Mouse (Mus musculus) kidney, embryonic 15.5 days (tissue): Measurements from ENCODE around the gene Prss2. TPM values are rescaled to one million over a fixed set of nuclear protein-coding genes. Genes with fewer than 3 reads are reported as not detected.
"Not testable (repeated sequence)": the region's sequence is repeated elsewhere in the genome, so short reads cannot be mapped to it uniquely, and the experiment has no call there.

ENCODE experiments used
- ATAC-seq: fragments of 200-750 bp; cut with Nextera tagmentation; replicated peaks from 2 replicates; pipeline ENCODE4 v1.8.0; 2017; ENCODE audit warnings: moderate TSS enrichment; ENCODE audit not compliant: low FRiP score
- H3K27ac ChIP-seq: fragments of 300-500 bp; sonication (generic); 2 replicates; pipeline ENCODE4 v1.5.1; 2015; ENCODE audit warnings: mild to moderate bottlenecking, inconsistent platforms
- H3K27me3 ChIP-seq: fragments of 300-500 bp; sonication (generic); 2 replicates; pipeline ENCODE4 v1.6.1; 2015; ENCODE audit warnings: inconsistent platforms
- H3K36me3 ChIP-seq: fragments of 300-500 bp; sonication (generic); 2 replicates; pipeline ENCODE4 v1.6.1; 2015; ENCODE audit warnings: inconsistent platforms
- H3K4me1 ChIP-seq: fragments of 300-500 bp; sonication (generic); 2 replicates; pipeline ENCODE4 v1.6.1; 2015; ENCODE audit warnings: inconsistent platforms
- H3K4me2 ChIP-seq: fragments of 300-500 bp; sonication (generic); 2 replicates; pipeline ENCODE4 v1.6.1; 2015; ENCODE audit warnings: moderate library complexity, mild to moderate bottlenecking, inconsistent platforms
- H3K4me3 ChIP-seq: fragments of 300-500 bp; sonication (generic); replicated peaks from 2 replicates; pipeline ENCODE4 v1.5.1; 2015; ENCODE audit warnings: mild to moderate bottlenecking, inconsistent platforms
- H3K9ac ChIP-seq: fragments of 300-500 bp; sonication (generic); 2 replicates; pipeline ENCODE4 v1.6.1; 2015; ENCODE audit warnings: mild to moderate bottlenecking, inconsistent platforms
- H3K9me3 ChIP-seq: fragments of 300-500 bp; sonication (generic); replicated peaks from 2 replicates; pipeline ENCODE4 v1.6.1; 2016; ENCODE audit warnings: inconsistent platforms
- WGBS: fragments of 180-500 bp; shearing (Covaris S2); methylation state at CpG from one replicate; pipeline ENCODE4 v1.1.7; 2015; ENCODE audit warnings: mixed read lengths; 5-methylcytosine and 5-hydroxymethylcytosine counted together
- polyA plus RNA-seq: library from polyadenylated mRNA; unstranded; fragments of >200 nt; fragmentation: Nextera tagmentation; extraction: Ambion mirVana; gene quantifications from 2 replicates; pipeline ENCODE4 v1.2.1, GENCODE M21; 2015

The Prss2 gene
- polyA plus RNA-seq = not detected in 2 replicates

- no peak within 1 kb of the TSS for H3K4me3 ChIP-seq
- no peak within 1 kb of the TSS for H3K4me2 ChIP-seq
- H3K36me3 ChIP-seq = no peaks in the 10 kb centered on the region
- no peak for ATAC-seq
- H3K27ac ChIP-seq = no peak within 1 kb of the TSS
- no peaks in the 10 kb centered on the region for H3K9me3 ChIP-seq
- H3K27me3 ChIP-seq = no peaks in the 10 kb centered on the region
- no peak within 1 kb of the TSS for H3K9ac ChIP-seq
- H3K4me1 ChIP-seq = no peaks in the 10 kb centered on the region
- WGBS = 94% methylated on average over 1 of the region's 1 CpGs
Measured at GRCm38 (mm10) chr6:41521487-41521886, at the start of gene Prss2. Gene Prss2 (plus strand): TSS chr6:41521787.

- H3K4me2 ChIP-seq = no peak overlapping the region
- no peak overlapping the region for H3K9ac ChIP-seq
- H3K27ac ChIP-seq = no peak overlapping the region
- no peaks in the 10 kb centered on the region for H3K27me3 ChIP-seq
- H3K9me3 ChIP-seq = no peaks in the 10 kb centered on the region
- no peaks in the 10 kb centered on the region for H3K36me3 ChIP-seq
- no peaks in the 10 kb centered on the region for H3K4me1 ChIP-seq
- ATAC-seq = no peak
- no peak overlapping the region for H3K4me3 ChIP-seq
- WGBS = 84% methylated on average over 3 of the region's 3 CpGs
Measured at GRCm38 (mm10) chr6:41499374-41499773, 22.2 kb upstream of the Prss2 start.

GRCm38 (mm10) chr6:41504915-41505314 lies 16.7 kb upstream of the Prss2 start:
- WGBS = 83% methylated on average over 2 of the region's 2 CpGs

GRCm38 (mm10) chr6:41505323-41505722 lies 16.3 kb upstream of the Prss2 start:
- Histone ChIP-seq H3K27me3 (no peaks in the 10 kb centered on the region), H3K4me1 (no peaks in the 10 kb centered on the region), H3K9me3 (no peaks in the 10 kb centered on the region), H3K27ac (no peak overlapping the region), H3K36me3 (no peaks in the 10 kb centered on the region), H3K9ac (no peak overlapping the region), H3K4me2 (no peak overlapping the region), H3K4me3 (no peak overlapping the region)
- WGBS = 79% methylated on average over 6 of the region's 6 CpGs
- ATAC-seq = no peak

More at GRCm38 (mm10) chr6:41504915-41505314, 16.7 kb upstream of the Prss2 start:
- Histone ChIP-seq H3K27me3 (no peaks in the 10 kb centered on the region), H3K4me3 (no peak overlapping the region), H3K9ac (no peak overlapping the region), H3K27ac (no peak overlapping the region), H3K36me3 (no peaks in the 10 kb centered on the region), H3K9me3 (no peaks in the 10 kb centered on the region), H3K4me1 (no peaks in the 10 kb centered on the region), H3K4me2 (no peak overlapping the region)
- ATAC-seq = no peak

DNA sequence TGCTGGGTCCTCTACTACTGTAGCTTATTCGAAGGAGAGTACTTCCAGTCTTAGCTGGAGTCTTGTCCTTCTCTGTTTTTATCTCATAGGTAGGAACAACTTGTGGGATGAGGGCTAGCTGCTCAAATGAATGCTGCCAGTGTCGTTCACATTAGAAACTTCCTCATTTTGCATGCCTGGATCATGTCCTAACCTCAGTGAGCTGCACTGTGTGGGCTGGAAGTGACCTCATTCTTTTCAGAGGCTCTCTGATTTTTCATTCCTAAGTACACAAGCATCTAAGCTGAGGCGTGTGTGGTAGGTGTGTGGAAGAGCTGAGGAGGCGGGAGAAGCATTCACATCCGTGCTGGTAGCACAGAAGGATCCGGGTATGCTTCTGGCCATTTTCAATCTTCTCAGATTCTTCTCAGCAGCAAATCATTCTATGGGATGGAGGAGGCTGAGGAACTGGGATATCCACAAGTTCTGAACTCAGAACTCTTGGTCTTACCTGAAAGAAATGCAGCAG lies 3.5 kb upstream of the Prss2 start:
- no peak overlapping the region for H3K27ac ChIP-seq
- no peak overlapping the region for H3K9ac ChIP-seq
- H3K4me2 ChIP-seq = no peak overlapping the region
- H3K4me3 ChIP-seq = no peak overlapping the region
- no peak for ATAC-seq
- 77% methylated on average over 6 of the region's 6 CpGs for WGBS
- H3K4me1 ChIP-seq = no peaks in the 10 kb centered on the region
- no peaks in the 10 kb centered on the region for H3K27me3 ChIP-seq
- no peaks in the 10 kb centered on the region for H3K9me3 ChIP-seq
- H3K36me3 ChIP-seq = no peaks in the 10 kb centered on the region

- no peak for ATAC-seq
- Histone ChIP-seq H3K36me3 (no peaks in the 10 kb centered on the region), H3K27ac (no peak overlapping the region), H3K9ac (no peak overlapping the region), H3K4me3 (no peak overlapping the region), H3K27me3 (no peaks in the 10 kb centered on the region), H3K4me1 (no peaks in the 10 kb centered on the region), H3K9me3 (no peaks in the 10 kb centered on the region), H3K4me2 (no peak overlapping the region)
Measured at GRCm38 (mm10) chr6:41526453-41526852, 4.9 kb downstream of the Prss2 start.

DNA sequence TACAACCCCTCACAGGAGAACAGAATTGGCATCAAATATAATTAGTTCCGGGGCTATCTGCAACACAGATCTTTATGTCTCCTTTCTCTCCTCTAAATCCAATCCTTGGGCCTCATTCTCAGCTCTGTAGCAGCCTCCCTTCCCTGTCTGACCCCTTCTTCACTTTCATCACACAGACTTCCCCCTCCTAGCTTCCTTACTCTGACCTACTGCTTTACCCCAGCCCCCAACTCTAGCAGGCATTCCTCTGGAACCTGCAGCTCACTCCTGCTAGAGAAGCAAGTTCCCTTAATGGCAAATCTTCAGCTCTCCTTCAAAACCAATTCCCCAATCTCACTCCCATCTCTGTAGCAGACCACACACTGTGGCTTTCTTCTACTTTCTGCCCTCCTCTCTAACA lies 5.8 kb downstream of the Prss2 start:
- H3K27ac ChIP-seq = no peak overlapping the region
- ATAC-seq = no peak
- H3K9me3 ChIP-seq = no peaks in the 10 kb centered on the region
- H3K4me1 ChIP-seq = no peaks in the 10 kb centered on the region
- no peak overlapping the region for H3K9ac ChIP-seq
- no peaks in the 10 kb centered on the region for H3K36me3 ChIP-seq
- WGBS = 65% methylated on average over 1 of the region's 1 CpGs
- no peak overlapping the region for H3K4me3 ChIP-seq
- H3K4me2 ChIP-seq = no peak overlapping the region
- H3K27me3 ChIP-seq = no peaks in the 10 kb centered on the region

DNA sequence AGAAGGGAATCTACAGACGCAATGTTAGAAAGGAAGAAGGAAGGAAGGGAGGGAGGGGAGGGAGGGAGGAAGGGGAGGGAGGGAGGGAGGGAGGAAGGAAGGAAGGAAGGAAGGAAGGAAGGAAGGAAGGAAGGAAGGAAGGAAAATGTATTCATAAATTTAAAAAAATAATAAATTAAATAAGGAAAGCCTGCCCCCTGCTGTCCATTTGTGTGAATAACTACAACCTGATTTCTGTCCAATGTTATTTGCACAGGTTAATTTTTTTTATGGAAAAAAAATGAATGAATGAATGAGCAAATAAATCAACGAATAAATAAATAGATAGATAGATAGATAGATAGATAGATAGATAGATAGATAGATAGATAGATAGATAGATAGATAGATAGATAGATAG lies 8.4 kb downstream of the Prss2 start:
- not testable (repeated sequence) for H3K9me3 ChIP-seq, ATAC-seq, H3K4me1 ChIP-seq, H3K36me3 ChIP-seq, H3K27me3 ChIP-seq, H3K4me2 ChIP-seq, H3K9ac ChIP-seq, H3K4me3 ChIP-seq, H3K27ac ChIP-seq
- 2% methylated on average over 1 of the region's 2 CpGs for WGBS

DNA sequence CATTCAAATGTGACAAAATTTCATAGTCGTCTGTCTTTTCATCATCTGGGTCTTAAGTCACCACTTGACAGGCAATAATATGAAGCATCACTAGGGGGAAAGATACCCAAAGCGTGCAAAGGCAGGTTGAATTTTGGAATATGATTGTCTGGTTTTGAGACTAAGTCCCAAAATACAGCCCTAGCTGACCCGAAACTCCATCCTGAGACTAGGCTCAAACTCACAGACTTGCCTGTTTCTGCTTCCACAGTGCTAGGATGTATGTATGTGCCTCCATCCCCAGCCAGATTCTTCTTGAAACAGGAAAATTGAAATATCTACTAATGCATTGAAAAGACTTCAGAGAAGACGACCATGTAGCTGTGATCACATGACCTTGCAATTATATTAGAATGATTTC lies 10.6 kb downstream of the Prss2 start:
- Histone ChIP-seq H3K4me2 (no peak overlapping the region), H3K9ac (no peak overlapping the region), H3K36me3 (no peaks in the 10 kb centered on the region), H3K27me3 (no peaks in the 10 kb centered on the region), H3K9me3 (no peaks in the 10 kb centered on the region), H3K4me3 (no peak overlapping the region), H3K27ac (no peak overlapping the region), H3K4me1 (no peaks in the 10 kb centered on the region)
- WGBS = 83% methylated on average over 4 of the region's 4 CpGs
- ATAC-seq = no peak

DNA sequence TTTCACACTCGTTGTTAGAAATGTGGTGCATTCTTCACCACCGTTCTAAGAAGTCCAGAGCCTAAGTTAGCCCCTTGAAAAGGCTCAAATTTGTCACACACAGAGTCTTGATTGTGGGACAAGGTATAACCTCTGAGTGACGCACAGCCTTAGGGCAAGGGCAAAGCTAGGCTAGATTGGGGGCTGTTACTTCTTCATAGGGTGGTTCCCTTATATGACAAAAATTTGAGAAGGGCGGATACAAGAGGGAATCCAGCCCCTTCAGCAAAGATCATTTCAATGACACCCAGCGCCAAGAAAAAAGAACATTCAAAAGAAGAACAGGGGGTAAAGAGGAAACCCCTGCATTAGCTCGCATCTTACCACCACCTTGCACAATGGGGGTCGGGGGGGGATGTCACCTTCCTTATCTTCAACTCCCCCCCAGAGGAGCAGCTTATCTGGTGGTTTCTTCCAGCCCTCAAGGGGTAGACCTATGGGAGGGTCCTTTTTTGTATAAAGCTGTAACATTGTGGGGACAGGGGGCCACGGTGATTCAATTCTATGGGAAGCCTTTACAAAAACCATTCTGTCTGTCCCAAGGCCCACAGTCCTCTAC lies 11.2 kb downstream of the Prss2 start:
- Histone ChIP-seq H3K27ac (no peak overlapping the region), H3K4me2 (no peak overlapping the region), H3K4me3 (no peak overlapping the region), H3K36me3 (no peaks in the 10 kb centered on the region), H3K27me3 (no peaks in the 10 kb centered on the region), H3K4me1 (no peaks in the 10 kb centered on the region), H3K9me3 (no peaks in the 10 kb centered on the region), H3K9ac (no peak overlapping the region)
- ATAC-seq = no peak
- 90% methylated on average over 8 of the region's 8 CpGs for WGBS

DNA sequence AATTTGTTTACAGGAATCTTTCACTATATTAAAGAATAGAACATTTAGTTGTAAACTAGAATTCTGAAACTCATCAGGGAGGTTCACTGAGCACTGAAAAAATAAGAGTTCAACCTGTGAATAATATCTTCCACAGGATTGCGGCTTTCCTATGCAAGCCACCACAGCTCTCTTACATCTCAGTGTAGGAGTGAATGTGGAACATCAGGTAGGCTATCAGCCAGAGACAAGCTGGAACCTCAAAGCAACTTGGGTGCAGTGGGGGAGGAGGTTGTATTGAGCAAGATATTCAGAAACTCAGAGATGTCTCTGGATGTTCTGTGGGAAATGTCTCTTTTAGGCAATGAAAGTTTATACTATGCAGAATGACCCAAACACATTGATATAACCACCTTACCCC lies 15.8 kb downstream of the Prss2 start:
- H3K9me3 ChIP-seq = no peaks in the 10 kb centered on the region
- 100% methylated on average over 1 of the region's 1 CpGs for WGBS
- no peak for ATAC-seq
- H3K36me3 ChIP-seq = no peaks in the 10 kb centered on the region
- no peak overlapping the region for H3K9ac ChIP-seq
- H3K4me1 ChIP-seq = no peaks in the 10 kb centered on the region
- H3K27ac ChIP-seq = no peak overlapping the region
- H3K4me2 ChIP-seq = no peak overlapping the region
- peaks cover 4% of the 10 kb centered on the region; the same call in 1 of the 2 replicates for H3K27me3 ChIP-seq
- no peak overlapping the region for H3K4me3 ChIP-seq

DNA sequence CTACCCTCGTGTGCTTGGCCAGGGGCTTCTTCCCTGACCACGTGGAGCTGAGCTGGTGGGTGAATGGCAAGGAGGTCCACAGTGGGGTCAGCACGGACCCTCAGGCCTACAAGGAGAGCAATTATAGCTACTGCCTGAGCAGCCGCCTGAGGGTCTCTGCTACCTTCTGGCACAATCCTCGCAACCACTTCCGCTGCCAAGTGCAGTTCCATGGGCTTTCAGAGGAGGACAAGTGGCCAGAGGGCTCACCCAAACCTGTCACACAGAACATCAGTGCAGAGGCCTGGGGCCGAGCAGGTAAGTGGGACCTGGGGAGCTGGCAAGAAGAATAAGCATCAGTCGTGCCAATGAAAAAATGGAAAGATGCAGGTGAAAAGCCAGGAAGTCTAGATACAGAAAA lies 16.7 kb downstream of the Prss2 start:
- not testable (repeated sequence) for H3K9ac ChIP-seq, ATAC-seq, H3K36me3 ChIP-seq, H3K9me3 ChIP-seq, H3K4me1 ChIP-seq, H3K4me2 ChIP-seq, H3K4me3 ChIP-seq, H3K27ac ChIP-seq
- H3K27me3 ChIP-seq = peaks cover 13% of the 10 kb centered on the region
- WGBS = 88% methylated on average over 7 of the region's 8 CpGs

DNA sequence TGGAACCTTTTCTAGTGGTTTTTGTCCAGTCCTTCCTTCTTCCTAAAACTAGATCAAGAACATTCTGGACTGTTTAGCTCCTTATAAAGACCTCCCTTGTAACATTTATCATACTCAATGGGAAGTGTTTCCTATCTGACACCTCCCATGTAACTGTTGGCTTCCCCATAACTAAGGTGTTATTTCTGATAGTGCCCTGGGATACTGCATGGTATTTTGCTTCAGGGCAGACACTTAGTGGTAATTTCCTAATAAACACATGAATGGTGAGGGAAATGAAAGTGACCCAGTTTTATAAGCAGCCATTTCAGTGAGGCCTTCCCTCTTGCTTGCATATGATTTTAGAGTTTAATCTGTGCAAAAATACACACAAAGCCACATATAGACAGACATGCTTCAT lies 19.2 kb downstream of the Prss2 start:
- H3K9ac ChIP-seq = no peak overlapping the region
- H3K4me2 ChIP-seq = no peak overlapping the region
- H3K9me3 ChIP-seq = no peaks in the 10 kb centered on the region
- no peak overlapping the region for H3K27ac ChIP-seq
- ATAC-seq = no peak
- H3K4me1 ChIP-seq = 0 out of 2 replicates have a peak, but pooled peaks cover 4% of the 10 kb centered on the region
- no peaks in the 10 kb centered on the region for H3K36me3 ChIP-seq
- no peak overlapping the region for H3K4me3 ChIP-seq
- peaks cover 22% of the 10 kb centered on the region for H3K27me3 ChIP-seq
